Mouse (Mus musculus): ENCODE measurements at regions not wholly inside any gene's neighbourhood (a gene's known extent, or its start where the extent isn't known, plus 50 kb on each side); places are given as distances from the start of the nearest gene placed in this dataset.
A peak's percentile ranks its signal among the peaks of the same experiment; 100 is the strongest.

- Histone ChIP-seq H3K4me3 (ENCODE audit: low read length) (no peak overlapping the region), H3K36me3 (ENCODE audit: control insufficient read depth, insufficient read depth, low read length) (no peaks in the 10 kb centered on the region), H3K27ac (ENCODE audit: low read depth, low read length) (no peak overlapping the region), H3K4me1 (ENCODE audit: control insufficient read depth, insufficient read depth, low read depth, low read length) (0 out of 2 replicates have a peak, but pooled peaks cover under 1% of the 10 kb centered on the region), H3K4me2 (ENCODE audit: low read length) (no peak overlapping the region), H3K9me3 (ENCODE audit: control insufficient read depth, low read length) (no peaks in the 10 kb centered on the region), H3K27me3 (replicated peaks; ENCODE audit: control insufficient read depth, insufficient read depth, low read length) (no peaks in the 10 kb centered on the region), H3K9ac (ENCODE audit: low read depth, low read length) (no peak overlapping the region)
- WGBS = 36% methylated on average over 5 of the region's 5 CpGs
- 0 out of 2 replicates have a peak, but pooled peaks have one; percentile 27 for ATAC-seq
Observed at GRCm38 (mm10) chr14:111738943-111739342, 64.0 kb downstream of the Slitrk5 start.

DNA sequence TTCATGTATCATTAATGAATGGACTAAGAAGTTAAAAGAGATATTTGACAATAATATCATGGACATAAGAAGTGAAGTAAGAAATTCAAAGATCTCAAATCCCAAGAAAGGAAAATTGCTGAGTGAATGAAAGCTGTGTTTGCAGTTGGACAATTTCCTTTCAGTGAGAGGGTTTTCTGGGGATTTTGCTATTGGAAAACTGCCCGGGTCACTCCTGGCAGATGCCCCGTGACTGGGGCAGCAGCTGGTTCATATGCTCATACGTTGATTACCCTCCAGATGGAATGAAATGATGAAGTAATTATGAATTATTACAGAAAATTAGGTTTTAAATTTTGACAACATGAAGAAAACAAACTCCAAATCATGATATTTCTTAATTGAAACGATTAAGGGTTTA, 88.7 kb downstream of the Slitrk5 start:
- Histone ChIP-seq H3K27me3 (replicated peaks; ENCODE audit: control insufficient read depth, insufficient read depth, low read length) (no peaks in the 10 kb centered on the region), H3K36me3 (ENCODE audit: control insufficient read depth, insufficient read depth, low read length) (no peaks in the 10 kb centered on the region), H3K27ac (ENCODE audit: low read depth, low read length) (no peak overlapping the region), H3K9me3 (ENCODE audit: control insufficient read depth, low read length) (no peaks in the 10 kb centered on the region), H3K9ac (ENCODE audit: low read depth, low read length) (no peak overlapping the region), H3K4me1 (ENCODE audit: control insufficient read depth, insufficient read depth, low read depth, low read length) (no peaks in the 10 kb centered on the region), H3K4me2 (ENCODE audit: low read length) (no peak overlapping the region), H3K4me3 (ENCODE audit: low read length) (no peak overlapping the region)
- WGBS = 57% methylated on average over 4 of the region's 4 CpGs
- ATAC-seq = no peak

DNA sequence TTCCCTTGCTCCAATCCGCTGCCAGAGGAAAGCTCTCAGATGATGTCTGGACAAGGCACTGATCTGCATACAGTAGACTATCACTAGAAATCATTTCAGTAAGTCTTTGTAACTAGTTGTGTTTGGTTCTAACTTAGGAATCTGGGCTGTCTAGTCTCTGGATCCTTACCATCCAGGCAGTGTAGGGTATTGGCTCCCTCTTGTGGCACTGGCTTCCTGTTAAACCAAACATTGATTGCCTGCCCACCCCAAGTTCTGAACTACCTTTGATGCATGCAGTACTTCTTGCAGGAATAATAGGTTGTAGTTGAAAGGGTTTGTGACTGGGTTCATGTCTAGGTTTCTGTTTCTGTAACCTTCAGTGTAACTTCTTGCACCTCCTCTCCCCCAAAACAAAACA, 103.3 kb downstream of the Slitrk5 start:
- Histone ChIP-seq H3K4me1 (ENCODE audit: control insufficient read depth, insufficient read depth, low read depth, low read length) (no peaks in the 10 kb centered on the region), H3K9ac (ENCODE audit: low read depth, low read length) (no peak overlapping the region), H3K4me2 (ENCODE audit: low read length) (no peak overlapping the region), H3K36me3 (ENCODE audit: control insufficient read depth, insufficient read depth, low read length) (no peaks in the 10 kb centered on the region), H3K9me3 (ENCODE audit: control insufficient read depth, low read length) (no peaks in the 10 kb centered on the region), H3K27me3 (replicated peaks; ENCODE audit: control insufficient read depth, insufficient read depth, low read length) (no peaks in the 10 kb centered on the region), H3K27ac (ENCODE audit: low read depth, low read length) (no peak overlapping the region), H3K4me3 (ENCODE audit: low read length) (no peak overlapping the region)
- no peak for ATAC-seq
- 59% methylated on average over 1 of the region's 1 CpGs for WGBS

GRCm38 (mm10) chr14:111808025-111808424, 133.1 kb downstream of the Slitrk5 start:
- no peak for ATAC-seq
- WGBS = 75% methylated on average over 1 of the region's 1 CpGs
- Histone ChIP-seq H3K9ac (ENCODE audit: low read depth, low read length) (no peak overlapping the region), H3K4me2 (ENCODE audit: low read length) (no peak overlapping the region), H3K36me3 (ENCODE audit: control insufficient read depth, insufficient read depth, low read length) (no peaks in the 10 kb centered on the region), H3K27me3 (replicated peaks; ENCODE audit: control insufficient read depth, insufficient read depth, low read length) (no peaks in the 10 kb centered on the region), H3K27ac (ENCODE audit: low read depth, low read length) (no peak overlapping the region), H3K9me3 (ENCODE audit: control insufficient read depth, low read length) (no peaks in the 10 kb centered on the region), H3K4me3 (ENCODE audit: low read length) (no peak overlapping the region), H3K4me1 (ENCODE audit: control insufficient read depth, insufficient read depth, low read depth, low read length) (no peaks in the 10 kb centered on the region)

- 65% methylated on average over 1 of the region's 1 CpGs for WGBS
- Histone ChIP-seq H3K9ac (ENCODE audit: low read depth, low read length) (no peak overlapping the region), H3K4me1 (ENCODE audit: control insufficient read depth, insufficient read depth, low read depth, low read length) (no peaks in the 10 kb centered on the region), H3K27me3 (replicated peaks; ENCODE audit: control insufficient read depth, insufficient read depth, low read length) (no peaks in the 10 kb centered on the region), H3K4me2 (ENCODE audit: low read length) (no peak overlapping the region), H3K36me3 (ENCODE audit: control insufficient read depth, insufficient read depth, low read length) (no peaks in the 10 kb centered on the region), H3K9me3 (ENCODE audit: control insufficient read depth, low read length) (no peaks in the 10 kb centered on the region), H3K27ac (ENCODE audit: low read depth, low read length) (no peak overlapping the region), H3K4me3 (ENCODE audit: low read length) (no peak overlapping the region)
- no peak for ATAC-seq
Observed at GRCm38 (mm10) chr14:111809871-111810270, 135.0 kb downstream of the Slitrk5 start.

GRCm38 (mm10) chr14:111822047-111822730, 147.3 kb downstream of the Slitrk5 start:
- Histone ChIP-seq H3K27ac (ENCODE audit: low read depth, low read length) (no peak overlapping the region), H3K4me3 (ENCODE audit: low read length) (no peak overlapping the region), H3K9ac (ENCODE audit: low read depth, low read length) (no peak overlapping the region), H3K9me3 (ENCODE audit: control insufficient read depth, low read length) (no peaks in the 10 kb centered on the region), H3K27me3 (replicated peaks; ENCODE audit: control insufficient read depth, insufficient read depth, low read length) (no peaks in the 10 kb centered on the region), H3K4me1 (ENCODE audit: control insufficient read depth, insufficient read depth, low read depth, low read length) (no peaks in the 10 kb centered on the region), H3K36me3 (ENCODE audit: control insufficient read depth, insufficient read depth, low read length) (no peaks in the 10 kb centered on the region), H3K4me2 (ENCODE audit: low read length) (no peak overlapping the region)
- WGBS = 71% methylated on average over 2 of the region's 2 CpGs
- no peak for ATAC-seq
